Mouse (Mus musculus) thymus, adult 2 months (tissue): ENCODE data around the gene Vcp. TPM values are rescaled to one million over a fixed set of nuclear protein-coding genes. Genes with fewer than 3 reads are reported as not detected.
"Not testable (repeated sequence)": the region's sequence is repeated elsewhere in the genome, so short reads cannot be mapped to it uniquely, and the experiment has no call there.

Experiments used
- DNase-seq: peaks from one replicate; pipeline ENCODE4 v3.0.0; 2021
- H3K27ac ChIP-seq: fragments of 200-500 bp; 2 replicates; pipeline ENCODE4 v1.5.1; 2012; ENCODE audit warnings: low read length, control low read depth; ENCODE audit not compliant: control insufficient read depth, insufficient read depth
- H3K27me3 ChIP-seq: fragments of 200-500 bp; 2 replicates; pipeline ENCODE4 v1.6.1; 2012; ENCODE audit warnings: mild to moderate bottlenecking, low read length, moderate library complexity, mixed read lengths; ENCODE audit not compliant: control insufficient read depth, insufficient read depth
- H3K36me3 ChIP-seq: fragments of 200-500 bp; 2 replicates; pipeline ENCODE4 v1.6.1; 2012; ENCODE audit warnings: mild to moderate bottlenecking, low read length, moderate library complexity; ENCODE audit not compliant: control insufficient read depth, insufficient read depth
- H3K4me1 ChIP-seq: fragments of 200-500 bp; replicated peaks from 2 replicates; pipeline ENCODE4 v1.6.1; 2012; ENCODE audit warnings: low read length; ENCODE audit not compliant: control insufficient read depth, insufficient read depth
- H3K4me3 ChIP-seq: fragments of 200-500 bp; 2 replicates; pipeline ENCODE4 v1.5.1; 2012; ENCODE audit warnings: mild to moderate bottlenecking, low read length, control low read depth, moderate library complexity; ENCODE audit not compliant: control insufficient read depth, insufficient read depth
- CTCF ChIP-seq: fragments of 200-500 bp; IDR thresholded peaks from 2 replicates; pipeline ENCODE4 v1.5.1; 2012; ENCODE audit warnings: mild to moderate bottlenecking, control low read depth, low read length, moderate library complexity, borderline replicate concordance; ENCODE audit not compliant: control insufficient read depth, poor library complexity, insufficient read depth; ENCODE audit errors: extremely low read depth
- POLR2A ChIP-seq: fragments of 200-500 bp; IDR thresholded peaks from 2 replicates; pipeline ENCODE4 v1.6.1; 2012; ENCODE audit warnings: mild to moderate bottlenecking, low read length, control low read depth, moderate library complexity; ENCODE audit not compliant: control insufficient read depth, poor library complexity, insufficient read depth; ENCODE audit errors: extremely low read depth
- WGBS: fragments of 180-500 bp; shearing (Covaris S2); methylation state at CpG from one replicate; pipeline ENCODE4 v1.1.7; 2018; 5-methylcytosine and 5-hydroxymethylcytosine counted together
- polyA plus RNA-seq: library from polyadenylated mRNA; depleted of rRNA; stranded (reverse); fragments of >200 nt; gene quantifications from 2 replicates; pipeline ENCODE4 v1.2.3, GENCODE M21; 2012

The Vcp gene
- polyA plus RNA-seq, 1 experiment = 126 TPM

- Histone ChIP-seq H3K36me3 (no peaks in the 10 kb centered on the region), H3K4me3 (no peak overlapping the region), H3K27me3 (no peaks in the 10 kb centered on the region), H3K4me1 (peaks cover 7% of the 10 kb centered on the region), H3K27ac (no peak overlapping the region)
- DNase-seq = peak; percentile 31
- WGBS = 66% methylated on average over 2 of the region's 2 CpGs
- TF ChIP-seq POLR2A = no peak
- no peak for TF ChIP-seq CTCF
Observed at GRCm38 (mm10) chr4:43005765-43006164, 5.5 kb upstream of the Vcp start.

GRCm38 (mm10) chr4:43004951-43005350, 4.6 kb upstream of the Vcp start:
- peaks cover 6% of the 10 kb centered on the region for H3K4me1 ChIP-seq
- no peak overlapping the region for H3K4me3 ChIP-seq
- no peak for DNase-seq
- TF ChIP-seq POLR2A (no peak), CTCF (no peak)
- H3K27ac ChIP-seq = no peak overlapping the region
- over 99% methylated on average over 3 of the region's 3 CpGs for WGBS
- H3K27me3 ChIP-seq = no peaks in the 10 kb centered on the region
- H3K36me3 ChIP-seq = no peaks in the 10 kb centered on the region

GRCm38 (mm10) chr4:43002756-43003439, 2.6 kb upstream of the Vcp start:
- H3K4me1 ChIP-seq = peaks cover 4% of the 10 kb centered on the region
- no peak for DNase-seq
- 93% methylated on average over 12 of the region's 12 CpGs for WGBS
- no peaks in the 10 kb centered on the region for H3K27me3 ChIP-seq
- no peak overlapping the region for H3K4me3 ChIP-seq
- TF ChIP-seq POLR2A (no peak), CTCF (no peak)
- H3K27ac ChIP-seq = no peak overlapping the region
- H3K36me3 ChIP-seq = no peaks in the 10 kb centered on the region

GRCm38 (mm10) chr4:43001272-43001671, 965 bp upstream of the Vcp start:
- no peaks in the 10 kb centered on the region for H3K27me3 ChIP-seq
- WGBS = 93% methylated on average over 2 of the region's 2 CpGs
- H3K4me3 ChIP-seq = no peak overlapping the region
- TF ChIP-seq CTCF (no peak), POLR2A (no peak)
- no peak overlapping the region for H3K27ac ChIP-seq
- peaks cover 4% of the 10 kb centered on the region for H3K4me1 ChIP-seq
- no peak for DNase-seq
- no peaks in the 10 kb centered on the region for H3K36me3 ChIP-seq

DNA sequence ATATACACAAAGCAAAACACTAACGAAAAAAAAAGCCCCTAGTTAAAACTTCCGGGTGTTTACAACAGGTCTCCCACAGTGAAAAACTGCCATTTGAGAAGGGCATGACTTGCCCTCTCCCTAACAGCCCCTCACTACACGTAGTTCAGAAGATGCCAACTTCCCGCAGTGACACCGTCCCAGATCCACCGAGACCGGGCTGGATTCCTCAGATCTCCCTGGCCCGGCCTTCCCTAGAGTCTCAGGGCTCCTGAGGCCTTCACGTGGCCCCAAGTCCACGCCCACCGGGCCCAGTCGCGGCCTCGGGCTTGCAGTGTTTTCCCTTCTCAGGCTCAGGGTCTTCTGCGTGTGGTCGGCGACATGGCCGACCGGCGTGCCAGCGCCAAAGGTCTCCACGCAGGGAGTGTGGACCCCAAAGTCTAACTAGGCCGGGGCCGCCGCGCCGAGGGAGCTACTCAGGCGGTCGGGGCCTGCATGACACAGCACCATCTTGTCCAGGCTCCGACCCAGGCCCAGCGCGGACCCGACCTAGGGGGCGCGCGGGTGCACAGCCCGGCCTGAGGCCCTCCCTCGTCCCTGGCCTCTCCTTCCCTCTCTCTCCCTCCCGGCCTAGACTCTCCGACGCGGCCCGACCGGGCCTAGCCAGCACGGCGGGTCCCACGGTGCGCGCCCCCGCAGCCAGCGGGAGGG, 711 bp downstream of the Vcp start:
- TF ChIP-seq CTCF (0 out of 2 replicates have a peak, but pooled peaks have one; percentile 27), POLR2A (no peak)
- WGBS = under 1% methylated on average over 51 of the region's 51 CpGs
- peaks cover 11% of the 10 kb centered on the region for H3K36me3 ChIP-seq
- H3K4me1 ChIP-seq = peaks cover 4% of the 10 kb centered on the region
- DNase-seq = peak; percentile 73
- peak overlapping the region; percentile 100 for H3K4me3 ChIP-seq
- peak overlapping the region; percentile 85 for H3K27ac ChIP-seq
- H3K27me3 ChIP-seq = no peaks in the 10 kb centered on the region

DNA sequence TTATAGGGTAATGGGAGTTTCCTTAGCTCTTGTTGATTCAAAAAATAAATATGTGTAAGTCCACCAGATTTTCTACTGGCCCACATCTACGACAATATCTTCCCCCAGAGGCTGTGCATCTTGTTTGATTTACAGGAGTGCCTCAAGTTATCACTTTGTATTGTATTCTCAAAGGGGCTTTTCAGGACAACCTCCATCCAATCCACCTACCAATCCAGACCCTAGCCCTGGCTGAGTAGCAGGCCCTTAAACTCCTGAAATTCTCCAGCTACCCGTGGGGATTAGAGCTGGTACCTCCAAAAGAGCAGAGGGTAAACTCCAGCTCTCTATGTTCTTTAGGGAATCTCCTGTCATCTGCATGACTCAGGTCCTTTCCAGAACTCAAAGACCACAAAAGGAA, 2.3 kb downstream of the Vcp start:
- Histone ChIP-seq H3K4me3 (no peak overlapping the region), H3K4me1 (peaks cover 4% of the 10 kb centered on the region), H3K27me3 (no peaks in the 10 kb centered on the region), H3K27ac (no peak overlapping the region), H3K36me3 (peaks cover 26% of the 10 kb centered on the region)
- 39% methylated on average over 2 of the region's 2 CpGs for WGBS
- TF ChIP-seq CTCF = no peak
- TF ChIP-seq POLR2A = no peak
- DNase-seq = no peak

DNA sequence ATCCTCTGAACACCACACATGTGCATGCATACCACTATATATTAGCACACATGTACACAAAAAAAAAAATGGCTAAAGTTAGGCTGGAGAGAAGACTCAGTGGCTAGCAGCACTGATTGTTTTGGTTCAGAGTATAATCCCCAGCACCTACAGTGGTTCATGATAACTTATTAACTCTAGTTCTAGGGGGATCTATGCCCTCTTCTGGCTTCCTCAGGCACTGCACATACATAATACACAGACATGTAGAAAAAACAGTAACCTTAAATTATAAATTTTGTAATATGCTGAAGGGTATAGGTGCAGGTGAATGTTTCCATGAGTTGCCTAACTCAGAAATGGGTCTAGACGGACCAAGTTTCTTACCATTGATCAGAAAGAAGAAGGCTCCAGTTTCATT, 12.0 kb downstream of the Vcp start:
- DNase-seq = no peak
- H3K4me3 ChIP-seq = no peak overlapping the region
- H3K36me3 ChIP-seq = peaks cover 94% of the 10 kb centered on the region
- H3K27me3 ChIP-seq = no peaks in the 10 kb centered on the region
- no peaks in the 10 kb centered on the region for H3K4me1 ChIP-seq
- TF ChIP-seq POLR2A = no peak
- no peak for TF ChIP-seq CTCF
- 93% methylated on average over 1 of the region's 1 CpGs for WGBS
- no peak overlapping the region for H3K27ac ChIP-seq

DNA sequence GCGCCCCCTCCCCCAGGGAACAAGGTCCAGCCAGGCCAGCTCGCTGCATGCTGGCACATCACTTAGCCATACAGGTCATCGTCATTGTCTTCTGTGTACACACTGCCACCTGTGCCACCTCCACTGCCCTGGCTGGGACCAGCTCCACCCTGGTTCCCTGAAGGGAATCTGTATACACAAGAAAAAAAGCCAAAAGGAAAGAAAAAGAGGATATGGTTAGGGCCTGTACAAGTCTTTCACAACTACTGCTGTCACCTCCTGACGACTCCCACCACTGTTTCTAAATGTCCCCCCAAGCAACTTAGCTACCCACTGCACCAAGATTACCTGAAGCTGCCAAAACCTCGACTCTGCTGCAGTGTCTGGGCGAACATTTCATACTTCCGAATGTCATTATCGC, 19.8 kb downstream of the Vcp start:
- not testable (repeated sequence) for DNase-seq, H3K4me3 ChIP-seq, H3K27me3 ChIP-seq, H3K27ac ChIP-seq, H3K4me1 ChIP-seq
- WGBS = 97% methylated on average over 8 of the region's 8 CpGs
- H3K36me3 ChIP-seq = peaks cover 53% of the 10 kb centered on the region
